8 mouse cellular contexts compared by ENCODE assay signal in genomic region chr11:90637440-90638311, GRCm38 (mm10). TPM values are rescaled to one million over a fixed set of nuclear protein-coding genes. Genes with fewer than 3 reads are reported as not detected.
DNase-seq lines count a peak whose midpoint lies in the region; ATAC-seq and TF ChIP-seq lines count a peak whose summit lies in the region.

TSS of gene Stxbp4 (minus strand) at chr11:90638084.
TSS of gene Cox11 (plus strand) at chr11:90638173.

- H3K4me2 ChIP-seq in lung, postnatal 0 days (replicated peaks; ENCODE audit: low read depth, low read length) = peak within 1 kb of the TSS; percentile 78

- TF ChIP-seq EP300 in lung, postnatal 0 days (IDR thresholded peaks at IDR 0.05) = peak; percentile 93

- H3K4me3 ChIP-seq in hindbrain, embryonic 10.5 days = peak within 1 kb of the TSS; percentile 99
- H3K4me3 ChIP-seq in lung, postnatal 0 days (ENCODE audit: low read depth, low read length) = peak within 1 kb of the TSS; percentile 98

- peak within 1 kb of the TSS; percentile 98 for H3K27ac ChIP-seq in hindbrain, embryonic 10.5 days
- peak within 1 kb of the TSS; percentile 90 for H3K27ac ChIP-seq in lung, postnatal 0 days (ENCODE audit: low read length)

- WGBS in hindbrain, embryonic 10.5 days = under 1% methylated on average over 48 of the region's 48 CpGs
- under 1% methylated on average over 48 of the region's 48 CpGs for WGBS in lung, postnatal 0 days

- peak; percentile 93 for ATAC-seq in frontal cortex, adult (ENCODE audit: low TSS enrichment)
- peak; percentile 97 for ATAC-seq in lung, postnatal 0 days

- peak within 1 kb of the TSS; percentile 93 for H3K9ac ChIP-seq in lung, postnatal 0 days (replicated peaks; ENCODE audit: low read depth)

- no peaks in the 10 kb centered on the region for H3K9me3 ChIP-seq in hindbrain, embryonic 10.5 days
- H3K9me3 ChIP-seq in lung, postnatal 0 days (ENCODE audit: low read length) = no peaks in the 10 kb centered on the region

- no peaks in the 10 kb centered on the region for H3K27me3 ChIP-seq in hindbrain, embryonic 10.5 days (ENCODE audit: insufficient read depth, poor library complexity, severe bottlenecking)
- no peaks in the 10 kb centered on the region for H3K27me3 ChIP-seq in lung, postnatal 0 days (replicated peaks; ENCODE audit: insufficient read depth, low read length)

- H3K4me1 ChIP-seq in hindbrain, embryonic 10.5 days (replicated peaks) = peaks cover 26% of the 10 kb centered on the region
- H3K4me1 ChIP-seq in lung, postnatal 0 days (ENCODE audit: insufficient read depth, low read depth, low read length) = peaks cover 3% of the 10 kb centered on the region; the same call in 1 of the 2 replicates

- DNase-seq in MN1 (ENCODE audit: low spot score) = peak; percentile 97
- peak; percentile 94 for DNase-seq in cerebellum, adult 9-10 months
- DNase-seq in hindbrain, embryonic 10.5 days (ENCODE audit: low spot score) = peak; percentile 96
- DNase-seq in layer of hippocampus, adult 9-11 months = peak; percentile 95
- peak; percentile 97 for DNase-seq in lung, postnatal 0 days (ENCODE audit: low spot score)
- DNase-seq in ovary, postnatal 14 days (ENCODE audit: low spot score) = peak; percentile 88
- peak; percentile 94 for DNase-seq in thymus, postnatal 14 days

- TF ChIP-seq CTCF in lung, postnatal 0 days (IDR thresholded peaks at IDR 0.05) = peak; percentile 64

- H3K36me3 ChIP-seq in hindbrain, embryonic 10.5 days = peaks cover 24% of the 10 kb centered on the region
- H3K36me3 ChIP-seq in lung, postnatal 0 days (ENCODE audit: insufficient read depth, low read length) = no peaks in the 10 kb centered on the region

RNA-seq across cellular contexts. Expression of gene Stxbp4, which starts in this region (rescaled TPM):
- 33.8 and 36.1 TPM in 2 replicates for polyA plus RNA-seq in hindbrain, embryonic 10.5 days (2016; fragmentation: Nextera tagmentation; extraction: Ambion mirVana)
- polyA plus RNA-seq in lung, postnatal 0 days (2015; fragmentation: Nextera tagmentation; extraction: Ambion mirVana) = 4.2 and 6.9 TPM in 2 replicates

RNA-seq across cellular contexts. Expression of gene Cox11, which starts in this region (rescaled TPM):
- 31.9 and 32.4 TPM in 2 replicates for polyA plus RNA-seq in hindbrain, embryonic 10.5 days (2016; fragmentation: Nextera tagmentation; extraction: Ambion mirVana)
- polyA plus RNA-seq in lung, postnatal 0 days (2015; fragmentation: Nextera tagmentation; extraction: Ambion mirVana) = 17.6 and 20.0 TPM in 2 replicates

Comparison
In these comparisons a context has a peak if more than half of its experiments do, and no peak if none do; other contexts are left out.
1. Peak in every context shown above with its lines: DNase-seq, ATAC-seq, H3K4me3 ChIP-seq and H3K27ac ChIP-seq.